Mouse (Mus musculus): ENCODE data around the gene Trim39. TPM values are rescaled to one million over a fixed set of nuclear protein-coding genes. Genes with fewer than 3 reads are reported as not detected.
A peak's percentile ranks its signal among the peaks of the same experiment; 100 is the strongest.
"Not testable (repeated sequence)": the region's sequence is repeated elsewhere in the genome, so short reads cannot be mapped to it uniquely, and the experiment has no call there.

Gene Trim39
- total and polyA plus RNA-seq, 2 experiments from 2014 or later = 13.3 to 18.5 TPM

GRCm38 (mm10) chr17:36252250-36252876, 19.7 kb downstream of the Trim39 start:
- H3K9ac ChIP-seq (replicated peaks; ENCODE audit: low read length) = no peak overlapping the region
- H3K4me3 ChIP-seq (ENCODE audit: low read length) = peak overlapping the region; percentile 18
- H3K4me1 ChIP-seq (ENCODE audit: insufficient read depth, low read length) = no peaks in the 10 kb centered on the region
- peak overlapping the region; percentile 47 for H3K4me2 ChIP-seq (ENCODE audit: low read depth, low read length)
- no peaks in the 10 kb centered on the region for H3K9me3 ChIP-seq (ENCODE audit: low read length)
- no peak for TF ChIP-seq CTCF (IDR thresholded peaks at IDR 0.05; ENCODE audit: low read depth)
- H3K27me3 ChIP-seq (ENCODE audit: insufficient read depth, low read length) = peaks cover 8% of the 10 kb centered on the region
- WGBS = 13% methylated on average over 25 of the region's 25 CpGs
- DNase-seq (ENCODE audit: low spot score) = peak; percentile 6
- no peaks in the 10 kb centered on the region for H3K36me3 ChIP-seq (ENCODE audit: insufficient read depth, low read length)
- no peak overlapping the region for H3K27ac ChIP-seq
- 0 out of 2 replicates have a peak, but pooled peaks have one; percentile 44 for ATAC-seq

GRCm38 (mm10) chr17:36248886-36249285, 23.2 kb downstream of the Trim39 start:
- no peak for TF ChIP-seq CTCF (IDR thresholded peaks at IDR 0.05; ENCODE audit: low read depth)
- 27% methylated on average over 33 of the region's 33 CpGs for WGBS
- H3K9ac ChIP-seq (replicated peaks; ENCODE audit: low read length) = no peak overlapping the region

GRCm38 (mm10) chr17:36245741-36246140, 26.3 kb downstream of the Trim39 start:
- H3K4me3 ChIP-seq (ENCODE audit: low read length) = no peak overlapping the region
- H3K36me3 ChIP-seq (ENCODE audit: insufficient read depth, low read length) = no peaks in the 10 kb centered on the region
- H3K4me2 ChIP-seq (ENCODE audit: low read depth, low read length) = no peak overlapping the region
- no peaks in the 10 kb centered on the region for H3K4me1 ChIP-seq (ENCODE audit: insufficient read depth, low read length)
- DNase-seq (ENCODE audit: low spot score) (no peak), ATAC-seq (no peak)
- 92% methylated on average over 2 of the region's 2 CpGs for WGBS
- no peaks in the 10 kb centered on the region for H3K9me3 ChIP-seq (ENCODE audit: low read length)
- no peak overlapping the region for H3K27ac ChIP-seq
- H3K27me3 ChIP-seq (ENCODE audit: insufficient read depth, low read length) = peaks cover 8% of the 10 kb centered on the region
- H3K9ac ChIP-seq (replicated peaks; ENCODE audit: low read length) = no peak overlapping the region
- no peak for TF ChIP-seq CTCF (IDR thresholded peaks at IDR 0.05; ENCODE audit: low read depth)

More at GRCm38 (mm10) chr17:36248886-36249285, 23.2 kb downstream of the Trim39 start:
- H3K9me3 ChIP-seq (ENCODE audit: low read length) = no peaks in the 10 kb centered on the region
- H3K4me1 ChIP-seq (ENCODE audit: insufficient read depth, low read length) = no peaks in the 10 kb centered on the region
- H3K27ac ChIP-seq = no peak overlapping the region
- H3K27me3 ChIP-seq (ENCODE audit: insufficient read depth, low read length) = peaks cover 8% of the 10 kb centered on the region
- ATAC-seq (no peak), DNase-seq (ENCODE audit: low spot score) (no peak)
- H3K36me3 ChIP-seq (ENCODE audit: insufficient read depth, low read length) = no peaks in the 10 kb centered on the region
- H3K4me2 ChIP-seq (ENCODE audit: low read depth, low read length) = no peak overlapping the region
- no peak overlapping the region for H3K4me3 ChIP-seq (ENCODE audit: low read length)

- 28% methylated on average over 5 of the region's 5 CpGs for WGBS
- no peak for ATAC-seq
- no peak for TF ChIP-seq CTCF (IDR thresholded peaks at IDR 0.05; ENCODE audit: low read depth)
These were observed 28.0 kb downstream of the Trim39 start for GRCm38 (mm10) chr17:36244031-36244430.

GRCm38 (mm10) chr17:36240637-36241213, 31.3 kb downstream of the Trim39 start:
- H3K36me3 ChIP-seq (ENCODE audit: insufficient read depth, low read length) = no peaks in the 10 kb centered on the region
- H3K9ac ChIP-seq (replicated peaks; ENCODE audit: low read length) = no peak overlapping the region
- ATAC-seq = no peak
- no peaks in the 10 kb centered on the region for H3K27me3 ChIP-seq (ENCODE audit: insufficient read depth, low read length)
- H3K4me3 ChIP-seq (ENCODE audit: low read length) = no peak overlapping the region
- H3K27ac ChIP-seq = no peak overlapping the region
- no peaks in the 10 kb centered on the region for H3K9me3 ChIP-seq (ENCODE audit: low read length)
- no peak for DNase-seq (ENCODE audit: low spot score)
- WGBS = 22% methylated on average over 5 of the region's 5 CpGs
- H3K4me1 ChIP-seq (ENCODE audit: insufficient read depth, low read length) = no peaks in the 10 kb centered on the region
- no peak overlapping the region for H3K4me2 ChIP-seq (ENCODE audit: low read depth, low read length)
- no peak for TF ChIP-seq CTCF (IDR thresholded peaks at IDR 0.05; ENCODE audit: low read depth)

More at GRCm38 (mm10) chr17:36244031-36244430, 28.0 kb downstream of the Trim39 start:
- Histone ChIP-seq H3K4me2 (ENCODE audit: low read depth, low read length) (no peak overlapping the region), H3K36me3 (ENCODE audit: insufficient read depth, low read length) (no peaks in the 10 kb centered on the region), H3K27ac (no peak overlapping the region), H3K4me3 (ENCODE audit: low read length) (no peak overlapping the region), H3K9me3 (ENCODE audit: low read length) (no peaks in the 10 kb centered on the region), H3K4me1 (ENCODE audit: insufficient read depth, low read length) (no peaks in the 10 kb centered on the region), H3K9ac (replicated peaks; ENCODE audit: low read length) (no peak overlapping the region), H3K27me3 (ENCODE audit: insufficient read depth, low read length) (no peaks in the 10 kb centered on the region; the same call in 1 of the 2 replicates)
- no peak for DNase-seq (ENCODE audit: low spot score)

GRCm38 (mm10) chr17:36237321-36237921, 34.6 kb downstream of the Trim39 start:
- no peak for DNase-seq (ENCODE audit: low spot score)
- ATAC-seq = peak; percentile 53; the same call in 1 of the 2 replicates

GRCm38 (mm10) chr17:36235300-36235699, 36.7 kb downstream of the Trim39 start:
- H3K27ac ChIP-seq; H3K4me2 ChIP-seq (ENCODE audit: low read depth, low read length); H3K4me3 ChIP-seq (ENCODE audit: low read length); H3K9me3 ChIP-seq (ENCODE audit: low read length); H3K9ac ChIP-seq (replicated peaks; ENCODE audit: low read length); H3K4me1 ChIP-seq (ENCODE audit: insufficient read depth, low read length); DNase-seq (ENCODE audit: low spot score); ATAC-seq; H3K27me3 ChIP-seq (ENCODE audit: insufficient read depth, low read length); H3K36me3 ChIP-seq (ENCODE audit: insufficient read depth, low read length): not testable (repeated sequence)
- 39% methylated on average over 8 of the region's 9 CpGs for WGBS

More at GRCm38 (mm10) chr17:36237321-36237921, 34.6 kb downstream of the Trim39 start:
- no peaks in the 10 kb centered on the region for H3K9me3 ChIP-seq (ENCODE audit: low read length)
- H3K4me3 ChIP-seq (ENCODE audit: low read length) = peak overlapping the region; percentile 30
- no peaks in the 10 kb centered on the region for H3K36me3 ChIP-seq (ENCODE audit: insufficient read depth, low read length)
- H3K4me1 ChIP-seq (ENCODE audit: insufficient read depth, low read length) = no peaks in the 10 kb centered on the region
- no peak for TF ChIP-seq CTCF (IDR thresholded peaks at IDR 0.05; ENCODE audit: low read depth)
- no peaks in the 10 kb centered on the region for H3K27me3 ChIP-seq (ENCODE audit: insufficient read depth, low read length)
- WGBS = 3% methylated on average over 27 of the region's 27 CpGs
- 0 out of 2 replicates have a peak overlapping the region, but pooled peaks have one; percentile 30 for H3K9ac ChIP-seq (replicated peaks; ENCODE audit: low read length)
- peak overlapping the region; percentile 59 for H3K4me2 ChIP-seq (ENCODE audit: low read depth, low read length)
- no peak overlapping the region for H3K27ac ChIP-seq

Measured in hindbrain, postnatal 0 days (tissue).